Mouse (Mus musculus): ENCODE data around the gene Mgat5b.
"Not testable (repeated sequence)": the region's sequence is repeated elsewhere in the genome, so short reads cannot be mapped to it uniquely, and the experiment has no call there.

The Mgat5b gene

DNA sequence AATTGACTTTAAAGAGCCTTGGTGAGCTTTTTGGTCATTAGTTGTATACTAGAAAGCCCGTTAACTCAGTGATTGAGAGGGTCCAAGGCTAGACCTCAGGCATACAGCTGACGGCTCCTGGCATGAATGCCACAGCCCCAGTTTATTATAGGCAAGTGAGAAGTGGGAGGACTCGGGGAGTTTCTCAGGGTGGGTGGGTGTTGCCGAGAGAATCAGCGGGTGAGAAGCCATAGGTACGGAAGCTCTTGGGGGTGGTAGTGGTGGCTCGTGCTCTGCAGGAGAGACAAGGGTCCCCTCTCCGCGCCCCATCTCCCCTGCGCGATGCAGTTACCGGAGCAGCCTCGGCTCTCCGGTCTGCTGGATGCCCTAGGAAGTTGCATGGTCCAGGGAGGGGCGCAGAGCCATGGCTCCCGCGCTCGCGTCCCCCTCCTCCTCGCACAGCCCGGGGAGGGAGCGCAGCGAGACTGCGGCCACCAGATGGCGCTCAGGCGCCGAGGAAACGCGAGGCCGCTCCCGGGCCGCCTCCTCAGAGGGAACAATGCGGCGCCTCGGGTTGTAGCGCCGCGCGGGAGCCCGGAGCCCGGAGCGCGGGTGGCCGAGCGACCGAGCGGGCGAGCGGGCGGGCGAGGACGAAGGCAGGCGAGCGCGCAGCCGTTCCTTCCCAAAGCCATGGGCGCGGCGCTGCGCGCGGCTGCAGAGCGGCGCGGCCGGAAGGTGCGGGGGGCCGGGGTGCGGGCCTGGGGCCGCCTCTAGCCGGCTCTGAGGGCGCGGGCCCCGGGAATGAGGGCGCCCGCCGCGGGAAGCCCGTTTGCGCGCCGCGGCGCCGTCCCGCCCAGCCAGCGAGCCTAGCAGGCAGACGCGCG is at the start of gene Mgat5b:
Gene Mgat5b, plus strand, starts transcription at position 541 of the 863 bp plus-strand sequence.
- peak; percentile 77 to 78 for DNase-seq (ENCODE audit: low spot score in 2 of 2)

DNA sequence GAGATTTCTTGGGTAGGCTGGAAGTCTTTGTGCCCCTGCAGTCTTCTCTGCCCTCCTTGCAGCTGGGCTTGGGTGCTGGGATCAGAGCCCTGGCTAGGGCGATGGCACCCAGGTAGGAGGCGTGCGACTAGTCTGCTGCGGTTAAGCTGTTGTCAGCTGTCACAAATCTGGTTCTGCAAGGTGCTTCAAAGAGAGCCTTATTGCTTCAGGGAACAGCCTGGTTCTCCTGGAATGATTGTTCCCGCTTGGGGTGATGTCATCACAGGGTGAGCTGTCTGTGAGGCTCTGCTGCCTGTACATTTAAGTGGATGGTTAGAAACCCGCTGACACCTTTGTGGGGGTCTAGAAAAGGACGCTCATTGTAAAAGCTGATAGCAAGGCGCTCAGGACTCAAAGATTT is 49.4 kb upstream of the Mgat5b start:
- no peak for DNase-seq (ENCODE audit: low spot score in 2 of 2)

DNA sequence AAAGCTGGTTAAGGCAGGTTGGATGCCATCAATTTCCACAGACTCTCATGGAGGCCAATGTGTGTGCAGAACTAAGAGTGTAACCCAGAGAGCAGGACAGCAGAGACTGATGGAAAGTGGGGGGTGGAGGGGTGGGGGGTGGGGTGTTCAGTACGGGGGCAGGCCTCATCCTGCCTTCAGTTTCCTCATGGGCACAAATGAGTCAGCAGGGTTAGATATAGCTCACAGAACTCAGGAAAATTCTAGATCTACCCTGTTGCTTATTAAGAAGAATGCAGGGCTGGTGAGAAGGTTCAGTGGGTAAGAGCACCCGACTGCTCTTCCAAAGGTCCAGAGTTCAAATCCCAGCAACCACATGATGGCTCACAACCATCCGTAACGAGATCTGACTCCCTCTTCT is 49.0 kb upstream of the Mgat5b start:
- no peak for DNase-seq (ENCODE audit: low spot score in 2 of 2)

DNA sequence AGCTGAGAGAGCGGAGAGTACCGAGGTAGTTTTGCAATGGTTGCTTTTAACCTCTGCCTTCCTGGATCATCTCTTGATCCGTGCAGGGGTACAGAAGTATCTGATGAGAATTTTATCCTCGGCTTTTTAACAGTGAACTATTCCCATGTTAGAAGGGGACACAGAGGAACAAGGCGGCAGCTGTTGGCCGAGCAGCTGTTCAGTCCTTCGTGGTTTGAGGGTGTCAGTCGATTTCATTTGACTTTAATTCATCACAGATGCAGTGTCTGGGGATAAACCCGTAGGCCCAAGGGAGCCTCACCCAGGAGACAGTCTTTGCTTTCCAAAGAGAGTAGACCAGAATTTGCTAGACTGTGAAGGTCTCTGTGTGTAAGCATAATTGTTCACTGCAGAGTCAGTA is 47.1 kb upstream of the Mgat5b start:
- DNase-seq (ENCODE audit: low spot score in 2 of 2), result no peak

DNA sequence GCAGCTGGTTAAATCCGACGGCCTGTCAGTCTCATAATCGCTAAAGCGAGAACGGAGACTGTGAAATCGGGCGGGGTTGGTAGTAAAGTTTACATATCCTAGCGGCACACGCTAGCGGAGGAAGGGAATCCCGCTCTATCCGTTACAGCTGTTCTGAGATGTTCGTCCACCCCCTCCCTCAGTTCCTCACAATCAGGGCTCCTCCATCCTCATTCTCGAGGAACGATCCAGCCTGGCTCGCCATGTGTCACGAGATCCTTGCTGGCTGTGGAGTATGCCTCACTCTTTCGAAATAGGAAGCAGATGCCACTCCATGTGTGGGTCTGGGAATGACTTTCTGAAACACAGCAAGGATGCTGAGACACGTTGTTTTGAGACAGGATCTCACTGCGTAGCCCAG is 44.7 kb upstream of the Mgat5b start:
- peak; percentile 45 to 47 for DNase-seq (ENCODE audit: low spot score in 2 of 2)

DNA sequence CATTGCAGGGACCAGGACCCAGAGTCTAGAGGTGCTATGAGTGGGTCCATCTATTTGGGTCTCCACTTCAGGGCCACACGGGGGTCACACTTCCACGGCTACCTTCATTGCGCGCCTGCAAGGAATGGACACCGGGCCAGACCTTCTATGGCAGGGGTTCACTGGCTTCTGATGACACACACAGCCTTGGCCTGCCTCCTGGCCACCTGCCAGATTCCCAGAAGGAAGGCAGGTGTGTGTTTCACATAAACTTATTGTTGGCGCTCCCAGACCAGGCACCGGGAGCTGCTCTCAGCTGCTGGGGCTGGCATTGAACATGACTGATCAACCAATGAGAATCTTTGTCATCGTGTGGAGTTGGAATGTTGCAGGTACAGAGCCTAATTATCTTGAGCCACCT is 40.2 kb upstream of the Mgat5b start:
- no peak for DNase-seq (ENCODE audit: low spot score in 2 of 2)

DNA sequence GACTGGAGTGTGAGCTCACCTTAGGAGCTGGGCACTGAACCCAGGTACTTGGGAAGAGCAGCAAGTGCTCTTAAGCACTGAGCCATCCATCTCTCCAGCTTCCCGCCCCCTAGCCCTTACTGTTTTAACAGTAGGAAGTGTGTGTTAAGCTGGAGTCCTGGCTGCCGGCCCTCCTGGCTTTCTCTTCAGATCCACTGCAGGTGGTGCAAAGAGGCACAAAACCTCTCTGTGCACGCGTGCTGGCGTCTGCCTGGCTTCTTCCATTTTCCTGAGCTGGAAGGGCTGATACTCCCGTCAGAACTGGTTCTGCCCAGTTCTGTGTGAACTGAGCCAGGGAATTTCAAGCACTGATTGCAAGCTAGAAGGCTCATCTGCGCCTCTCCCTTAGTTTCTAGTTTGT is 37.8 kb upstream of the Mgat5b start:
- DNase-seq (ENCODE audit: low spot score in 2 of 2), result peak; percentile 26 to 30

DNA sequence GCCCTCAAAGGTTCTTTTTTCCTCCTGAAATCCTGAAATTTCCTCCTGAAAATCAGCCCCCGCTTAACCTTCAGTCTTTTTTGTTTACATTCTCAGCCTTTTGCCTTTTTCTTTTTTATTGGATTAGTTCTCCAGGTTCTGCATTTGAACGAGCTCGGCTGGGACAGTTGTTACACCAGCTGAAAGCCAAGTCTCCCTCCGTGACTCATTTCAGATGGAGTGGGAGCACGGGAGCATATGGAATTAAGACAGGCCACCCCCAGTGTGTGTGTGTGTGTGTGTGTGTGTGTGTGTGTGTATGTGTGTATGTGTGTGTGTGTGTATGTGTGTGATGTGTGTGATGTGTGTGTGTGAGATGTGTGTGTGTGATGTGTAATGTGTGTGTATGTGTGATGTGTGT is 37.2 kb upstream of the Mgat5b start:
- DNase-seq (ENCODE audit: low spot score in 2 of 2), result peak in 1 of 2 experiments; percentile 32

DNA sequence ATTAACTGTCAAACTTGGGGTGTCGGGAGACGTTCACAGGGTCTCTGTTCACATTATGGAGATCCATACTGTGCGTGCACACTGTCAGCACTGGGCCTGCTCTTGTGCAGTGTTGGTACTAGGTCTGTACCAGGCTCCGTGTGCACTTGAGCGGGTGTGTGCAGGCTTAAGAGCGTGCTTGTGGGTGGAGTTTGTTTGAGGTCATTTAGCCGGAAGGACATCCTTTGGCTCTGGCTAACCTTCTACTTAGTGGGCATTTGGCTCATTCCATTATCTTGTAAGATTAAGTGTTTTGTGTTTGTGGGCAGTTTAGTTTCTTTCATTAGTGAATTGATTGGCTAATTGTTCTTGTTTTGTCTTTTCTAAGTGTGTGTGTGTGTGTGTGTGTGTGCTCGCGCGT is 36.2 kb upstream of the Mgat5b start:
- no peak for DNase-seq (ENCODE audit: low spot score in 2 of 2)

DNA sequence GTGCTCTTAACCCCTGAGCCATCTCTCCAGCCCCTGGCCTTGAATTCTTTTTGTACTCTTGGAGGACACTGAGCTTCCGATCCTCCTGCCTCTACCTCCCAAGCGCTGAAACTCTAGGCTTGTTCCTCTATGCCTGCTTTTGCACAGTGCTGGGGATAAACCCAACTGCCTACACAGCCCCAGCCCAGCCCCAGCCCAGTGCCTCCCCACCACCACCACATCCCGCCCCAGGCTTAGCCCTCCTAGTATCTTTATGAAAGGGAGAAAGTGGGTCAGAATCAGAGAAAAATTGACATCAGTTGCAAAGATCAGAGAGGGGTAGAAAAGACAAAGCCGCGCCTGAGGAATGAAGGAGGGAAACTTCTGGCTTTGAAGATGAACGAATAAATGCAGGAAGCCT is 34.6 kb upstream of the Mgat5b start:
- DNase-seq (ENCODE audit: low spot score in 2 of 2), result no peak

DNA sequence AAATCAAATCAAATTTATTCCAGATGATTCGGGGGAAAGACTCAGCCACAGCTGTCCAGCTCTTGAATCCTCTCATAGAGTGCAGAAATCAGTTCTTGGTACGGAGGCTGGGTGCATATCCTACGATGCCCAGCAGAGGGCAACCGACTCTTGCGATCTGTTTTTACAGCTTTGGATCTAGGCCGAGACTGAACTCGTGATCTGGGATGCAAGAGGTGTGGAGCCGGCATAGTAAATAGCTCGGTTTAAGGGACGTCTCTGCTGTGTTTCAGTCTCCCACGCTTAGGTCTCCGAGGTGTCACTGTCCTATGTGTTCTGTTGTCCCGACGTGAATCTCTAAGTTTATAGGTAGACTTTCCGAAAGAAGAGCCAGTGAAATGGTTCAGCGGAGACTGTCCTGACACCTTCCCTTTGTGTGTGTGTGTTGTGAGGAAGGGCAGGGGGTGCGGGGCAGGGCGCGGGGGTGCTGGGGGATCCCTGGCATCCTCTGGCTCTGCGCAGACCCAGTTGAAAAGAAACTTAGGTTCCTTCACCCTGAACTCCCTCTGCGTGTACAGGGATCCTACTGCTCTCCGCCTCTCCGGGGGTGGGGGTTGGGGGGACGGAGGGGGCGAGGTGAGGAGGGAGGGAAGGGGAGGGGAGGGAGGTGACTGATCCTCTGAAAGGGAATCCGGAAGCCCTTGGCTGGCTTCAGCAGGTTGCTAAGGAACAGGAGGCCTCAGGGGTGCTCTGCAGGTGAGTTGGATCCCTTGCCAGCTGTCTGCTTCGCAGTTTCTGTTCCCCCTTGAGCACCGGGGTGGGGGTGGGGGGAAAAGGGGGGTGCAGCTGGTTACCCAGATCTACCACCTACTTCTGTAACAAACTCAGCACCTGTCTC is 33.1 kb upstream of the Mgat5b start:
- DNase-seq (ENCODE audit: low spot score in 2 of 2), result peak; percentile 63 to 74

DNA sequence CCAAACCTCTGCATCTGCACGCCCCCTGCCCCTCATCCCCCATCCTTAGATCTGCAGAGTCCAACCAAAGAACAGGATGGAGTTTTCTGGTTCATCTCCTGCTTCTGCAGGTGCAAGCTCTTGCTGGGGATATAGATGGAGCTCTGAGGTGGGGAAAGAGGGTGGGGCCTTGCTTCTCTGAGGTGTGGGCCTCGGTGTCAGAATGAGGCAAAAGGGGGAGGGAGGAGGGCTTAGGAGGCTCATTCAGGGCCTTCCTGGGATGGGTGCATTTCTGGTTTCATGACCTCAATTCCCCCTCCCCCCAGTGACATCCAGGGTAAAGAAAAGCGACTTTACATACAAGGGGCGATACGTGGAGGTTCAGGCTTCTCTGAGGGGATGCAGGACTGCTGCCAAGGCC is 31.5 kb upstream of the Mgat5b start:
- no peak for DNase-seq (ENCODE audit: low spot score in 2 of 2)

DNA sequence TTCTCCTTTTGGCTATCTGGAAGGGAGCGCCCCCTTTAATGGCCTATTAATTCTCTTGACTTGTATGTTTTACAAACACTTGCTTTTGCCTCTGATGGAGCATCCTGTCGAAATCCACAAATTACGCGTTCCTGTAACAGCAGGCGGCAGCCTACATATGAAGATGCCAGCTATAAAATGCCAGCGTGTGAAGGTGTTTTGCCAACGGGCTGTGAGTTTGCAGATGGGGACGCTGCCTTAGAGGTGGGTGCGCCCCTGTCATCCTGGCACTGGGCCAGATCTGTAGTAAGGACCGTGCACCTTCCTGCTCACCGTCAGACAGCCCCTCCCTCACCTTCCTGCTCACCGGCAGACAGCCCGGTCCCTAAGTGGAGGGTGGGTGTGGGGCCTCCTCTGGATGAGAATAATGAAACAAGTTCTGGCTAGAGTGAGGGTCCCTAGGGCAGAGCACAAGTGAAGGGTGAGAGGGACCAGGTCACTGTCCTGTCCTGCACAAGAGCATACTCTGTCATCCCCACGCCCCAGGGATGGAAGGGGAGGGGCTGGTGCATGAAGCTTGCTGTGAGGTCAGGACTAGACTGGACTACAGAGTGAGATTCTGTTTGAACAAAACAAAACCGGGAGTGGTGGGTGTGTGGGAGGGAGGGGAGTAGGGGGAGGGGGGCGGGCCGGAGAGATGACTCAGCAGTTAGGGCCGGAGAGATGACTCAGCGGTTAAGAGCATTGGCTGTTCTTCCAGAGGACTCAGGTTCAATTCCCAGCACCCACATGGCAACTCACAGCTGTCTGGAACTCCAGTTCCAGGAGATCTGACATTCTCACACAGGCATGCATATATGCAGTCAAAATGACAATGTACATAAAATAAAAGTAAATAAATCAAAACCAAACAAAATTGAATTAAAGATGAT is 24.9 kb upstream of the Mgat5b start:
- DNase-seq (ENCODE audit: low spot score in 2 of 2), result no peak

DNA sequence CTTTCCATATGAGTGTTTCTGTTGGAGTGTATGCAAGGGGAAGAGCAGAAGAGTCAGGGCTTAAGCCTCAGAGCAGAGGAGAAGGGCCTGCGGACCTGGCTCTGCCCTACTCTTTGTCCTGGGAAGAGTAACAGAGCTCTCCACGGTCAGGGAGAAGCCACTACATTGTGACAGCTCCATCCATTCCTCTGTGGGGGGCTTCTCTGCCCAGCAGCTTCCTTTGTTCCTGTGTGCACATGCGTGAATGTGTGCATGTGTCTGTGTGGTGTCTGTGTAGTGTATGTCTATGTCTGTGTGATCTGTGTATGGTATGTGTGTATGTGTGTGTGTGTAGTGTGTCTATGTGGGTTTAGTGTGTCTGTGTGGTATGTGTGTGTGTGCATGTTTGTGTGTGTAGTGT is 23.3 kb upstream of the Mgat5b start:
- DNase-seq (ENCODE audit: low spot score in 2 of 2), result no peak

DNA sequence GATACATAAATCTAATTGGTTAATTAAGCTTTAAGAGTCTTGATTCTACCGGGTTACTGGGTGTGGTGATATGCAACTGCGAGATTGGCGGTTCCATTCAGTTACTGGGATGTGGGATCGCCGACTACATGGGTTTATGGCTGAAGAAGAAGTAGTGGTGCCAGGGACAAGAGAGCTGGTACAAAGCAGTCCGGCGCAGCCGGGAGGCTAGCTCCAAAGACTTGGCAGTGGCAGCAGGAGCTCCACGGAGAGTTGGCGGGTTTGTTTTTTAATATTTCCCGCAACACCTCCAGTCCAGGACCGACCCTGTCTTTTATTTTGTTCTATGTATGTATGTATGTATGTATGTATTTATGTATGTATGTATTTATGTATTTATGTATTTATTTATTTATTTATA is 19.4 kb upstream of the Mgat5b start:
- no peak for DNase-seq (ENCODE audit: low spot score in 2 of 2)

DNA sequence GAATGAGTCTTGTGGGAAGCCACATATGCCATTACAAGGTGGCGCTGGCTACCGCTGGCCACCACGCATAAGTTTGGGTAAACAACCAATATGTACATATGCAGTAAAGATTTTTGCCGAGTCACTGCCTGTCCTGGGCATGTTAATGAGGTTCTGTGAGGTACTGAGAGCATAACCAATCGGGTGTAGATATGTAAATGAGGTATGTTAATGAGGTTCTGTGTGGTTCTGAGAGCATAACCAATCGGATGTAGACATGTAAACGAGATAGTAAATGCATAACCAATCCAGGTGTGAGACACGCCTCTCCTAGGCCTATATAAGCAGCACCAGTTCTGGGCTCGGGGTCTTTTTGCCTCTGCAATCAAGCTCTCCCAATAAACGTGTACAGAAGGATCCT is 16.1 kb upstream of the Mgat5b start:
- not testable (repeated sequence) for DNase-seq (ENCODE audit: low spot score in 2 of 2)

DNA sequence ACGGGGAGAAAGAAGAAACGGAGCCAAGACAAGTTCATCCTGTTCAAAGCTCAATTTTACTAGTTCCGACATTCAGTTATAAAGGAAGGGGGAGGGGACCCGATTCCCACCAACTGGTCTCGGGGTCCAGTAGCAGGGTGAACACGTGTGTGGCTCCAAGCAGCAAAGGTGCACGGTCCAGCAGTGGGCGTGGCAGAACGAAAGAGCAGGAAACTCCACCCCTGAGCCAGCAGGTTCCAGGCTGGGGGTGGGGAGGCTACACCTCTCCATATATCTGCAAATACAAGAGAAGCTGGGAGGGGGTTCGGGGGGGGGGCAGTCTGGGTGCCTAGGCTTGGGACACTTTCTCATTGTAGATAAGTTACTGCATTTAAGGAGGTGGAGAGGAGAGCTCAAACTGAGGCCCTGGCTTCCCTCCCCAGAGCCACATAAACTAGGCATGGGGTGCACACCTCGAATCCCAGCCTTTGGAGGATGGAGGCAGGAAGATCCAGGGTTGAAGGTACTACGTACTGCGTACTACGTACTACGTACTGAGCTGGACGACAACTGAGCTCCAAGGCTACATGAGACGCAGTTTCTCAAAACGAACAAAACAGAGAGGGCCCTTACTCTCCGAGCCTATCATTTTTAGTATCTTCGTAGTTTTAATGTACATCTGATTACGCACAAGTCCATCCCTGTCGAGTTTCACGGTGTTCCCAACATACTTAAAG is 12.8 kb upstream of the Mgat5b start:
- no peak for DNase-seq (ENCODE audit: low spot score in 2 of 2)

DNA sequence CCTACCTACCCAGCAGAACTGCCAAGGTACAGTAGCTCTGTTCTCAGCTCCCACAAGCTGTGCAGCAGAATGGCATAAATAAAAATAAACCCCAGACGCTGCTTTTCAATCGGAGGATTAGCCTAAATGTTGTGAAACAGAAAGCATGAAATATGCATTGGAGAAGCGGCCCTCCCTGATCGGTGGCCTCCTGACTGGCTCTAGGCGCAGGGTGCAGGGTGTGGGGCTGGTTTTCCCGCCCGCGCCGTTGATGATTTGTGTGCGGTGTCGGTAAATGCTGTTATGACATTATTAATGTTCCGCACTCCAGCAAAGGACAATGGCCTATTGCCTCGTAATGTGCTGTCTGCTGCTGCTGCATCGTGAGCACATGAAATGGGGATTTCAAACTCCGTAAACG is 5.1 kb upstream of the Mgat5b start:
- DNase-seq (ENCODE audit: low spot score in 2 of 2), result no peak

DNA sequence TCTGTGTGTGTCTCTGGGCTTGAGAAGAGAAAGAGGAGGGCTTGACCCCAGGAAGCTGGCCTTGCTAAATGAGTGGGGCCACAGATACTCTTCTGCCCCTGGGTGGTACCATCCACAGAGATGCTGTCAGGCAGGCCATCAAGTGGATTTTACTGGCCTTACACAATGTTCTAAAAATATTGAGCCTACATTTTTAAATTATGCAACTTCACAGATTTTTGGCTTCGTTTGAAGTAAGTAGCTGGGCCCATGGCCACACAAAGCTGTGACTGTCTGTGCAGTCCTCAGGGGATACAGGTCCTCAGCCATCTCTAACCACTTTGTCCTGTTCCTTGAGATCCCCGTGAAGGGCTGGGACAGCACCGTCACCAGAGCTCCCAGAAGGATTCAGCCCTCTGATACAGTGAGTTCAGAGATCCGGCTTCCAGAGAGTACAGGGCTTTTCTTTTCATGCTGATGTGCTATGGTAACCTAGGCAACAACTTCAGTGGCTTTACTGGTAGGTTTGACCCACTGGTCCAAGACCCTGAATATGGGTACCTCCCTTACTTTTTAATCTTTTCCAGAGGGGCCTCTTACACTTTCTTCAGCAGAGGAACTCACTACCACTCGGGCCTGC is 4.3 kb upstream of the Mgat5b start:
- no peak for DNase-seq (ENCODE audit: low spot score in 2 of 2)

DNA sequence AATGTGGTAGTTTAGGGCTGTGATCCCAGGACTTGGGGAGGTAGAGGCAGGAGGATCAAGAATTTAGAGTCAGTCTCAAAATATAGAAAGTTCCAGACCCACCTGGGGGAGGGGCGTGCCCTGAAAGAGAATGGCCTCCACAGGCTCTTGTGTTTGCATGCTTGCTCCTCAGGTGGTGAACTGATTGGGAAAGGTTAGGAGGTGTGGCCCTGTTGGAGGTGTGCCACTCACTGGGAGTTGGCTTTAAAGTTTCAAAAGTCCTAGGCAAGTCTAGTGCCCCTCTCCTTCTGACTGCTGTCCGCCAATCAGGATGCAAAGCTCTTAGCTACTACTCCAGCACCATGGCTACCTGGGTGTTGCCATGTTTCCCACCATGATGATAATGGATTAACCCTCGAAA is 3.4 kb upstream of the Mgat5b start:
- DNase-seq (ENCODE audit: low spot score in 2 of 2), result no peak

DNA sequence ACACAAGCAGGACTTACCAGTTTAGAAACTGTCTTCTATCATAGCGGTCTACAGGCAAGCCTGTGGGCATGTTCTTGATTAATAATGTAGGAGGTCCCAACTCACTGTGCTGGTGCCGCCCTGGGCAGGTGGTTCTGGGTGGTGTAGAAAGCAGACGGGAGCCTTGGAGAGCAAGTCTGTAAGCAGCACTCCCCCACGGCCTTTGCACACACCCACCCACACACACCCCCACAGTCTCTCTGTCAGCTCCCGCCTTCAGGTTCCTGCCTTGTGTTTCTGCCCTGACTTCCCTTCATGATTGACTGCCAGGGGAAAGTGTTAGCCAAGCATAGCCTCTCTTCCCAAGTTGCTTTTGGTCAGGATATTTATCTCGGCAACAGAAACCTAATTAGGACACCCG is 1.3 kb upstream of the Mgat5b start:
- DNase-seq (ENCODE audit: low spot score in 2 of 2), result no peak

All from right cerebral cortex, postnatal 36 days (tissue).